Mouse (Mus musculus): ENCODE measurements around the gene 1700001C19Rik.

- TF ChIP-seq CTCF (IDR thresholded peaks at IDR 0.05; ENCODE audit: low read depth) (peak; percentile 39), EP300 (IDR thresholded peaks at IDR 0.05; ENCODE audit: low read depth) (no peak)
These were observed 31.3 kb upstream of the 1700001C19Rik start for GRCm38 (mm10) chr17:47468466-47468865.

Data from liver, postnatal 0 days (tissue).